Mouse (Mus musculus): ENCODE data around the gene Osmr.

DNA sequence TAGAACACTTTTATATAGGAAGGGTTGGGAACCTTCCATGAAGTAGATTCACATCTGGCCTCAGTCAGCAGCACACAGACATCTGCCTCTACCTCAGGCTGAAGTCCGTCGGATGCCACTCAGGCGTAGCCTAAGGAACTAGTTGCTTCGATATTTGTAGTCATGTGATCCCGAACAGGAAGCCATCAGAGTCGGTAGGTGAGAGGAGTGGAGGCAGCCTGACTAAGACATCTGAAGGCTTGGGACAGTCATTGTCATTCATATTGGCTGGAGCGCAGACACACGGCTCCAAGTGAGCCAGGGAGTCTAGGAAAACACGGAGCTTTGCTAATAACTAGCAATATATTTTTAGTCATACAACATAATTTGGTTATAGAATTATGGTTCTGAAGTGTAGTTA, 6.4 kb upstream of the Osmr start:
- TF ChIP-seq CTCF (IDR thresholded peaks at IDR 0.05; ENCODE audit: control insufficient read depth, insufficient read depth, low read length) (no peak), POLR2A (IDR thresholded peaks at IDR 0.05; ENCODE audit: borderline replicate concordance, control insufficient read depth, low read depth, low read length) (no peak)

Data from bone marrow, adult 2 months (tissue).